Mouse (Mus musculus) liver, adult 2 months (tissue): ENCODE measurements around the gene Fam124b.

Source experiments
- CTCF ChIP-seq: fragments of 200-500 bp; IDR thresholded peaks from 2 replicates; pipeline ENCODE4 v1.5.1; 2011; ENCODE audit warnings: low read depth, low read length, control low read depth
- POLR2A ChIP-seq: fragments of 200-500 bp; IDR thresholded peaks from 2 replicates; pipeline ENCODE4 v1.6.1; 2011; ENCODE audit warnings: low read length, control low read depth; ENCODE audit not compliant: insufficient read depth; ENCODE audit errors: extremely low read depth

DNA sequence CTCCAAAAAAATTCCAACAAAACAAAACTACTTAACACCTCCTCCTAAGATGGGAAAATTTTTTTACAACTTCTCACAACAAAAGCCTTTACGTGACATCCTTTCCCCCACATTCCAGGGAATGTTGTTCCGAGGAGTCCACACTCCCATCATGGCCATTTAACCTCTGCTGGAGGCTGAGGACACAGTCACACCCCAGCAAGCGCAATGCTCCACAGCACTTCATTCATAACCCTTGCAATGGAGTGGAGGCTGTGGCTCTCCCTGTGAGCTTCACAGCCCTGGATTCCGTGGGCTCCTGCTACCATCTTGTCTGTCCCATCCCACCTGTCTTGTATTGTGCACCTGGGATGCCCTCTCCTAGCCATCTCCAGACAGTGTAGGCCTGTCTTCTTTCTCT, 40.4 kb upstream of the Fam124b start:
- TF ChIP-seq CTCF (no peak), POLR2A (no peak)
